Mouse (Mus musculus) small intestine, adult 2 months (tissue): ENCODE data around the gene Asb5. TPM values are rescaled to one million over a fixed set of nuclear protein-coding genes. Genes with fewer than 3 reads are reported as not detected.

Experiments used
- H3K27ac ChIP-seq: fragments of 200-500 bp; 2 replicates; pipeline ENCODE4 v1.5.1; 2012; ENCODE audit warnings: low read depth, low read length, control low read depth, inconsistent platforms; ENCODE audit not compliant: insufficient read depth
- H3K27me3 ChIP-seq: fragments of 200-500 bp; 2 replicates; pipeline ENCODE4 v1.6.1; 2012; ENCODE audit warnings: mild to moderate bottlenecking, moderate library complexity, low read length, inconsistent platforms; ENCODE audit not compliant: control insufficient read depth, insufficient read depth
- H3K36me3 ChIP-seq: fragments of 200-500 bp; 2 replicates; pipeline ENCODE4 v1.6.1; 2012; ENCODE audit warnings: mild to moderate bottlenecking, low read length, control low read depth, inconsistent platforms; ENCODE audit not compliant: control insufficient read depth, insufficient read depth
- H3K4me1 ChIP-seq: fragments of 200-500 bp; 2 replicates; pipeline ENCODE4 v1.6.1; 2012; ENCODE audit warnings: low read length, inconsistent platforms, mixed read lengths; ENCODE audit not compliant: control insufficient read depth, insufficient read depth, insufficient read length
- H3K4me3 ChIP-seq: fragments of 200-500 bp; 2 replicates; pipeline ENCODE4 v1.5.1; 2012; ENCODE audit warnings: low read depth, mild to moderate bottlenecking, control low read depth, inconsistent platforms, low read length, moderate library complexity
- CTCF ChIP-seq: fragments of 200-500 bp; IDR thresholded peaks from 2 replicates; pipeline ENCODE4 v1.5.1; 2012; ENCODE audit warnings: low read depth, mild to moderate bottlenecking, control low read depth, inconsistent platforms, low read length, moderate library complexity, mixed read lengths; ENCODE audit not compliant: insufficient replicate concordance, insufficient read length; ENCODE audit errors: extremely low read depth
- POLR2A ChIP-seq: fragments of 200-500 bp; IDR thresholded peaks from 2 replicates; pipeline ENCODE4 v1.6.1; 2012; ENCODE audit warnings: low read depth, mild to moderate bottlenecking, control low read depth, inconsistent platforms, low read length, moderate library complexity
- WGBS: fragments of 180-500 bp; shearing (Covaris S2); methylation state at CpG from one replicate; pipeline ENCODE4 v1.1.7; 2018; 5-methylcytosine and 5-hydroxymethylcytosine counted together
- polyA plus RNA-seq: library from polyadenylated mRNA; depleted of rRNA; stranded (reverse); fragments of >200 nt; gene quantifications from 2 replicates; pipeline ENCODE4 v1.2.3, GENCODE M21; 2012

Asb5 gene
- polyA plus RNA-seq, 1 experiment = 0.52 TPM

DNA sequence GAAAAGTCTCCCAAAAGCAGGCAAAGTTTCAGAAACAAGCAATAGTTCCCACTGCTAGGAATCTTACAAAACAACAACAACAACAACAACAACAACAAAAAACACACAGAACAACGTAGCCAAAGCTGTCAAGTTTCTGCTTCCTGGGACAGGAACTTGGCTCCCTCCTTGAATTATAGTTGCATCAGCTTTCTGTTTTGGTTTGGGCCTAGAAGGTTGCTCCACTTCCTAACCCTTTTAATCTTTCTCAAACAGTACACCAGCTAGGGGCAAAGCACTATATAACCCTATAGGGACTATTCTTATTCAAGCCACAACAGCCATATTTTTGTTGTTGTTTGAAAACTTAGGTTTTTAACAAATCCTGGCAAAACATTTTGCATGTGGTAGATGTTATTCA is 12.0 kb downstream of the Asb5 start:
- WGBS = 57% methylated on average over 1 of the region's 1 CpGs
- H3K36me3 ChIP-seq = no peaks in the 10 kb centered on the region

DNA sequence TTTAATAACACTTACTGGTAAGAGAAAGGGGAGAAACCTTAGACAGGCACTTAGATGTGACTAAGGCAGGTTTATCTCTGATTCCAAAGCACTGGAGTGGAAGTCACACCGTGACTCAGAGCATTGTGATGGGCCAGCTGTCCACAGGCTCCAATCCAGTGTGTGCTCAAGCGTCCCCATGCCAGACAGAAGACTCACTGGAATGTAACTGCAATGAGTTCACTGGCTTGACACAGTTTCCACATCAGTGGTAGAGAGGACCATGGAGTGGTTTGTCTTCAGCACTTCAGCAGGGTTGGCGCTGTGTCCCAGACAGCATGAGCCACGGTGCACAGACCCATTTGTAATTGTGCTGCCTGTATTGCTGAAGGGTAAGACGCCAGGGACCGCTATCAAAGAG is 19.0 kb downstream of the Asb5 start:
- 87% methylated on average over 6 of the region's 6 CpGs for WGBS
- Histone ChIP-seq H3K4me1 (no peaks in the 10 kb centered on the region), H3K36me3 (no peaks in the 10 kb centered on the region), H3K27ac (no peak overlapping the region), H3K4me3 (no peak overlapping the region), H3K27me3 (no peaks in the 10 kb centered on the region)
- no peak for TF ChIP-seq CTCF

More for the DNA sequence above, 12.0 kb downstream of the Asb5 start:
- H3K27me3 ChIP-seq = no peaks in the 10 kb centered on the region
- TF ChIP-seq CTCF (no peak), POLR2A (no peak)
- no peak overlapping the region for H3K4me3 ChIP-seq
- H3K4me1 ChIP-seq = no peaks in the 10 kb centered on the region
- H3K27ac ChIP-seq = no peak overlapping the region

- 87% methylated on average over 12 of the region's 12 CpGs for WGBS
- H3K27me3 ChIP-seq = no peaks in the 10 kb centered on the region
- H3K4me3 ChIP-seq = no peak overlapping the region
- no peaks in the 10 kb centered on the region for H3K4me1 ChIP-seq
- no peaks in the 10 kb centered on the region for H3K36me3 ChIP-seq
- TF ChIP-seq POLR2A (no peak), CTCF (no peak)
- no peak overlapping the region for H3K27ac ChIP-seq
Measured at GRCm38 (mm10) chr8:54550026-54550574, 20.7 kb downstream of the Asb5 start.

GRCm38 (mm10) chr8:54554921-54555320 is 25.5 kb downstream of the Asb5 start:
- Histone ChIP-seq H3K4me1 (no peaks in the 10 kb centered on the region), H3K27me3 (no peaks in the 10 kb centered on the region), H3K27ac (no peak overlapping the region), H3K36me3 (no peaks in the 10 kb centered on the region), H3K4me3 (no peak overlapping the region)
- 62% methylated on average over 2 of the region's 2 CpGs for WGBS
- TF ChIP-seq CTCF (no peak), POLR2A (no peak)

- no peaks in the 10 kb centered on the region for H3K4me1 ChIP-seq
- H3K27ac ChIP-seq = no peak overlapping the region
- TF ChIP-seq CTCF (no peak), POLR2A (no peak)
- H3K36me3 ChIP-seq = no peaks in the 10 kb centered on the region
- H3K4me3 ChIP-seq = no peak overlapping the region
- H3K27me3 ChIP-seq = no peaks in the 10 kb centered on the region
- WGBS = 63% methylated on average over 4 of the region's 4 CpGs
Measured at GRCm38 (mm10) chr8:54562137-54562536, 32.8 kb downstream of the Asb5 start.

DNA sequence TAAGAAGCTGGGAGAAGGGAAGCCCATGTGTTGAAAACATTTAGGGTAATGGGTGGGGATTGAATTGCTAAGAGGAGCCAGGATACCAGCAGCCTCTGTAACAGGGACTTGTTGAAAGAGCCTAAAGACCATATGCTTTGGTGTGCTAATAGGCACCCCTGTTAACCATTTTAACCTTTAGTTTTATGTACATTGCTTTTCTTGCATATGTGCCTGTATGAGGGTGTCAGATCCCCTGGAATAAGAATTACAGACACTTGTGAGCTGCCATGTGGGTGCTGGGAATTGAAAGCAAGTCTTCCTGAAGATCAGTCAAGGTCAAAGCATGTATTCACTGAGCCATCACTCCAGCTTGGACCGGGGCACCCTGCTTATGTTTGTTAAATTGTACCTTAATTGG is 35.8 kb downstream of the Asb5 start:
- no peak overlapping the region for H3K4me3 ChIP-seq
- H3K36me3 ChIP-seq = no peaks in the 10 kb centered on the region
- H3K27ac ChIP-seq = no peak overlapping the region
- H3K27me3 ChIP-seq = no peaks in the 10 kb centered on the region
- no peaks in the 10 kb centered on the region for H3K4me1 ChIP-seq
- TF ChIP-seq POLR2A (no peak), CTCF (no peak)
- 88% methylated on average over 1 of the region's 1 CpGs for WGBS

DNA sequence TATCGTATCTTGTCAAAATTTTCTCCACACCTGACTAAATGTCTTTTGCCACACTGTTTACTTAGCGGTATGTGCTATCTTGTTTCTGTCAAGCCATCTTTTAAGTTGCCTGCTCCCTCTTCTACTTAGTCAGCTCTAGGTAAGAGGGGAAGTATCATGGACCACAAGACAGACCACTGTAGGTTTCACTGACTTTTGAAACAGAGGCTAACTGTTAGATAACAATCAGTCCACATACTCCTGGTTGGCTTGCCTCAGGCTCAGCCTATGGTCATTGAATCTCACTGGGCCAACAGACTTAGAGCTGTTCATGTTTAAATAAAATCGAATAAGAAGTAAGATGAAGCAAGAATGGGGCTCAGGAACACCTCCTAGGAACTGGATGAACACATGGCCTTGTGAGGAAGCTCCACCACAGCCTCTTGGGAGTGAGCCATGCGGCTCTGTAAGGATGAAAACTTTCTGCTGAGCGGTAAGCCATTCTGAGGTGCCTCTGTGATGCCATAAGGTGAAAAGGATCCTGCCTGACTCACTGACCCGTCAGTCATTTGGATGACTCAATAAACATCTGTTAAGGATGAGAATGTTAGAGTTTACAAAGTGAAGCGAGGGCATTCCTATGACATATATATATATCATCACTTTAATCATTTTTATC is 36.4 kb downstream of the Asb5 start:
- Histone ChIP-seq H3K27ac (no peak overlapping the region), H3K4me3 (no peak overlapping the region), H3K4me1 (no peaks in the 10 kb centered on the region), H3K36me3 (no peaks in the 10 kb centered on the region), H3K27me3 (no peaks in the 10 kb centered on the region)
- WGBS = 79% methylated on average over 7 of the region's 7 CpGs
- no peak for TF ChIP-seq CTCF
- no peak for TF ChIP-seq POLR2A
